Mouse (Mus musculus) c-Kit-positive CD71-positive TER-119-positive erythroid progenitor cells, embryonic 14.5 days (primary cell): Measurements from ENCODE around the gene Tubb2a.

ENCODE experiments used
- DNase-seq: peaks from one replicate; pipeline ENCODE4 v3.0.0-alpha.2; 2013; ENCODE audit warnings: low spot score

The Tubb2a gene

DNA sequence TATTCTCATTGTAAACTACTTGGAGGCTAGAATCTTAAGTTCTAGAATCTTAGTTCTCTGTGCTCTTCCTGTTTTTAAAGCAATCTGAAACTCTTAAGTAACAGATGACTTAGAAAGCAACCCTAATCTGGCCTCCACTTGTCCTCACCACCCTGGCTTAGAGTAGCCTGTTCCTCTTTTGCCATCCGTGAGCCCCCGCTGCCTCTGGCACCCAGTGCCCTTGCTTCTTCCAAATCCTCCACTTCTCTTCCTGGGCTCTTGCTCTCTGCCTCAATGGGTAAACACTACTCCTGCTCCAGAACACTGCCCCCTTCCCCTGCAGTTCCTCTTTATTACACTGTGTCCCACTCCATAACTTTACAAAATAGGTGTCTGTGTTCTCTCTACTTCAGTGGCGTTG, 26.1 kb downstream of the Tubb2a start:
- no peak for DNase-seq

DNA sequence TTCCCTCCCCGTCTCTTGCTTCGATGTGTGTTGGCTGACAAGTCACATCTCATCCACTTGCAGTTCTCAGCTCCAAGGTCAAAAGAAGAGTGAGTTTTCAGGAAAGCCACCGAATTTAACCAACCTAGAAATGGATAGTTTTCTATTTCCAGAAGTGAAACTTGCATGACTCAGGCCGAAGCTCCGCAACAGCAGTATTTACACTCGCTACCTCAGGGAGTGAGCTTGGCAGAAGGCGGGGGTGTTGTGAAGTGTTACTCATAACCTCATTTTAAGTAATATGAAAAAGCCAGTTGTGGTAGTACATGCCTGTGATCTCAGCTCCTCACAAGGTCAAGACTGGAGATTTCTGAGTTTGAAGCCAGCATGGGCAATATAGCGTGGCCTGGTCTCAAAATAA, 27.3 kb downstream of the Tubb2a start:
- DNase-seq, result no peak

DNA sequence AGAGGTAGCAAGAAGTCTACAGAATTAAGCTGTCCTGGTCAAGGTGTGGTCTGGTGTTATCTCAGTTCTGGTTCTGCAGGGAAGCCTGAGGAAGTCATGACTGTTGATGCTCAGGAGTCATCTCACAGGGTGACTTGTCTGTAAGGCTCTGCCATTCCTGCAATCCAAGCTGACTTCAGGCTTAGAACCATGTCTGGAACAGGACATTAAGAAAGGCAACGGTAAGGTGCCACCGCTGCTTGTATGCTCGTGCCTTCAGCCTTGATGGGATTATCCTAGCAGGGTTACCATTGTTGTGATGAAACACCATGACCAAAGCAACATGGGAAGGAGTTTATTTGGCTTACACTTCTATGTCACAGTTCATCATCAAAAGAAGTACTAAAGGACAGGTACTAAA, 30.3 kb downstream of the Tubb2a start:
- DNase-seq, result no peak

DNA sequence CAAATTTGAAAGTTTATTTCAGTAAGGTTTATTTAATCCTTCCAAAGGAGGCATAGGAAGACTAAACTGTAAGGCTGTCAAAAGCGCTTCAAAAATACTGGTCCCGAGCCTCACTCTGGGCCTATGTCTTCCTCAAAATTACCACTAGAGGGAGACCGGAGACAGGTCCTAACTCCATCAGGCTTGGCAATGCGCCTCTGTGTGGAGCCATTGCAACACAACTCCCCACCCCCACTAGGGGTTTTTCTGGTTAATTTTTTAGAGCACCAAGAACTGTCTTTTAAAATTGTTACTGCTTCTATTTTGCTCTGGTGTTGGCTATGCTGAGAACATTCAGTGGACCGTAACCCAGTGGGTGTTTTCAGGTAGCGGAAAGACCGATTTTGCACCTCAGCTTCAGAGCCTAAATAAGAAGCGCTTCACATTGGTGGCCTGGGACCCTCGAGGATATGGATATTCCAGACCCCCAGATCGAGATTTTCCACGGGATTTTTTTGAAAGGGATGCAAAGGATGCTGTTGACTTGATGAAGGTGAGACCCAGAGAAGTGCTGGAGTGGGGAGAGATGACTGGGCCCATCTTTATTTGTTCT, 31.3 kb downstream of the Tubb2a start:
- peak; percentile 67 for DNase-seq

DNA sequence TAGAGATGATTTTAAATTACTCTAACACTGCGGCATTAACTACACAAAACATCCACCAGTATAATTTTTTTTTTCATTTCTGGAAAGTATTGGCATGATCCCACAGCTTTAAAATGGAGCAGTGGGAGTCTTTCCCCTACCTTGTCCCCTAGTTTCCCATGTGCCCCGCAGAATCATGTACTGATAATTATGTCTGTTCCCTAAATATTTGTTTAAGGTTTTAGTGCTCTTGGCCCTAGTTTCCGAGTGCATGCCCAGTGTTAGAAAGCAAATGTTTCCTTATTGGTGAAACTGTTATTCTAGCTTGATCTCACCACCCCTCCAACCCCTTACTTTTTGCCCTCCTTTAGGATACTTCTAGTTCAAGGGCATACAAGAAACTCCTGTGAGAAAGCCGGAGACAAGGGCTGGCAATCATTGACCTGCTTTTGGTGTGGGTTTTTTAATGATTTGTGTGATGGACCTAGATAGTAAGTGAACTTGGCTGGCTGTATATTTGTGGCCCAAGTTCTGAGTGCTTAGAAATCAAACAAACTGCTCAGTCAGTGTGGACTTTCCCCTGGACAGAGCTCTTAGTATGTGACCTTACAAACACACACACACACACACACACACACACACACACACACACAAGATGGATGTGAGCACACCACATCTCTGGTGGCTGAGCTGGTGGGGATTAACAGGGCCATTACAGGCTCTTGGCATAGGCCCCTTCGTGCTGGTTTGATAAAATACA, 32.1 kb downstream of the Tubb2a start:
- no peak for DNase-seq

DNA sequence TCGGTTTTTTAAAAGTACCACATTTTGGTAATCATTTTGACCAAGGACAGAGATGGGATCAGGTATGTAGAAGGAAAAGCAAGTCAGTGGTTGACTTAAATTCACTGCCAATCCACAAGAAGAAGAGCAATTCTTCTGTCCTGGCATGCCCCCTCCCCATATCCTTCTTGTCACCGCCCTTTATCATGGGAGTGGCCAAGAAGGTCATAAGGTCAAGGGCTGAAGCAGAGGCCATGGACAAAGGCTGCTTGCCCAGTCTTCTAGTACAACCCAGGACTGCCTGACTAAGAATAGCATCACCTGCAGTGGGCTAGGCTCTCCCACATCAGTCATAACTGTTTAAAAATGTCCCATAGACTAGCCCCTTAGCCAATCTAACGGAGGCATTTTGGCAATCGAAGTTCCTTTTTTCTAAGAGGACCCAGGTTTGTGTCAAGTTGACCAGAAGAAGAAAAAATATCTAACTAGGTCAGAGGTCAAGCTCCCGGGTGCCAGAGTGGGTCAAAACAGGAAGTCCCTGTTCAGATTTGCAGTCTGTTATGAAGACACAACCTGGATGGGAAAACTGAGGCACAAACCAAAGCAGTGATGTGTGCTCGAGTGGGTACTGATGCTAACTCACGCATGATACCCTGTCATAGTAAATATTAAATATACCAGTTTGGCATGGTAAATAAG, 34.0 kb downstream of the Tubb2a start:
- DNase-seq, result no peak

DNA sequence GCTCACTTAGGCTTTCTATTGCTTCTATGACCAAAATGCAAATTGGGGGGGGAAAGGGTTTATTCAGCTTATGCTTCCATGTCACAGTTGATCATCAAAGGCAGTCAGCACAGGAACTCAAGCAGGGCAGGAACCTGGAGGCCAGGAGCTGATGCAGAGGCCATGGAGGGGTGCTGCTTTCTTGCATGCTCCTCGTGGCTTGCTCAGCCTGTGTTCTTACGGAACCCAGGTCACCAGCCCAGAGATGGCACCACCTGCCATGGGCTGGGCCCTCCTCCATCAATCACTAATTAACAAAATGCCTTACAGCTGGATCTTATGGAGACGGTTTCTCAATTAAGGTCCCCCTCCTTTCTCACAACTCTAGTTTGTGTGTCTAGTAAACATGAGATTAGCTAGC, 37.7 kb downstream of the Tubb2a start:
- DNase-seq, result no peak

DNA sequence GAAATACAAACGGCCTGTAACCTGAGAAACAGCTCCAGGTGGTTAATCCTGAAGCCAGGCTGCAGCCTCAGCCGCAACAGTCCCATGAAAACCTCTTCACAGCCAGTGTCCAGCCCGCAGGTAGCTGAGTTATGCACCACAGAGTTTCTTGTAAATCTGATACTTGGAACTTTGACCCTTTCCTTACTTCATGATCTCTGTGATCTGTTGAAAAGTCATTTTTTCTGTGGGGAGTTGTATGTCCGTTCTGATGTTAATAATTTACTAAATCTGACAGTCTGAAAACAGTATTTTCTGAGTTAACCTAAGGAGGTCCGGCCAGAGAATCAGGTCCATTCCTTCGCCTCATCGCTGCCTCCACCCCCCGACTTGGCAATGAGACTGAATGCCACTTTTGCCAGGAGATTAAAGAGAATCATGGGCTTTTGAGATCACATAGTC, 38.9 kb downstream of the Tubb2a start:
- DNase-seq, result no peak

DNA sequence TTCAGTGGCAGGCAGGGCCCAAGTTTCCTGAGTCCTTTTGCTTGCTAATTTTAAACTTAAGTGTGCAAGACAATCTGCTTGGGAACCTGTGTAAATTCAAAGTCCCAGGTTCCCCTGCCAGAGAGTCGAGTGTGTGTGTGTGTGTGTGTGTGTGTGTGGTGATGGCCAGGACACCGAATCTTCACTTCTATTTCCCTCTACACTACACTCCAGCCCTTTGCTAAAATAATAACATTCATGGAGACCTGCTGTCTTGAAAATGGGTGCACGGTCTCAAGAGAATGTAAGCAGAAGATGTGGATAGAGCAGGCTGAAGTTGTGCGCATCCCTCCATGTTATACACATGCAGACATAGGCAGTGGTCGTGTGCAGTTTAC, 39.8 kb downstream of the Tubb2a start:
- DNase-seq, result peak; percentile 10

DNA sequence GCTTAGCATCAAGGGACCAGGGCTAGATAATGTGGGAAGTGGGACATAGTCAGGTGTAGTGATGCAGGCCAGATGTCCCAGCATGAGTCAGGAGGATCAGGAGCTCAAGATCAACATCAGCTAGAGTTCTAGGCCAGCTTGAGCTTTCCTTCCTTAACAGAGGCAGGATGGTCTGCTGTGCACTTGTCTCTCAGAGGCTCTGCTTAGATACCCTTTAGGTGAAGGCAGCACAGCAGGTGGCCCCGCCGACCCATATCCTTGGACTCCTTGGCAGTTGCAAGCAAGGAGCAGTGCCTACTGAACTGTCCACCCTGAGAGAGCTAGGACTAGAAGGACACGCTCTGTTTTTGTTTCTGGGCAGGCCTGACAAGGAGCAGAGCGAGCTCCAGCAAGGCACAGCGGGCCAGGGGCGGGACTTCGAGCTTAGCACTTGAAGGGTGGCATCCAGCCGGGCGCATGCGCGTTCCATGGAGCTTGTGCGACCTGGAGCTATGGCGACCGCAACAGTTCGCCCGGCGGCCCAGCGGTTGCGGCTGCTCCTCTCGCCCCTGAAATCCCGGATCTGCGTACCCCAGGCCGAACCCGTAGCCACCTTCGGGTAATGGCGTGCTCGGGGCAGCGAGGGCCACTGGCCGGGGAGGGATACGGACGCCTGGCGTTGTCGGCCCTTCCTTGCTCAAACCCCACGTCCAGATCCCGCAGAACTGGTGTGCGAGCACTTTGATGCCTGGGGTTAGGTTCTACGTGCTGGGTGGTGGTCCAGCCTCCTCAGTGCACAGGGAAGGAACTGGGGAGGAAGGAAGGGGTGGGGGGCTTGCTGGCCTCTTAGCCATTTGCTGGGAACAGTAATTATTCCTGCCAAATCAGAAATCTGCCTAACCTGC, 40.4 kb downstream of the Tubb2a start, which contains the start of gene Bphl:
TSS of gene Bphl (plus strand) at position 426 of the 884 bp plus-strand sequence.
- DNase-seq, result peak; percentile 91

DNA sequence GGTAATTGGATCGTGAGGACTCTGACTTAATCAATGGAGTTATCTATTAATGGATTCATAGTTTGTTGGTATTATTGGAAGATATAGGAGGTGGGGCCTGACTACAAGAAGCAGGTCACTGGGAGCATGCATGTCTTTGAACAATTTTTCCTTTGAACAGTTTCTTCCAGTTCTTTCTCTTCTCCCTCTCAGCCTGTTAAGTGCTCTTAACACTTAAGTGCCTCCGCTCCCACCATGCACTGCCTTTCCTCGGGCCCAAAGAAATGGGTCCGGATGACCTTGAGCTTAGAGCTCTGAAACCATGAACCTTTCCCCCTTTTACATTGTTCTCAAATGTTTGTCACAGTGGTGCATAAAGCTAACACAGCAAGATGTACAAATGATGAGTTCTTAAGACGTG, 41.1 kb downstream of the Tubb2a start:
- DNase-seq, result no peak

DNA sequence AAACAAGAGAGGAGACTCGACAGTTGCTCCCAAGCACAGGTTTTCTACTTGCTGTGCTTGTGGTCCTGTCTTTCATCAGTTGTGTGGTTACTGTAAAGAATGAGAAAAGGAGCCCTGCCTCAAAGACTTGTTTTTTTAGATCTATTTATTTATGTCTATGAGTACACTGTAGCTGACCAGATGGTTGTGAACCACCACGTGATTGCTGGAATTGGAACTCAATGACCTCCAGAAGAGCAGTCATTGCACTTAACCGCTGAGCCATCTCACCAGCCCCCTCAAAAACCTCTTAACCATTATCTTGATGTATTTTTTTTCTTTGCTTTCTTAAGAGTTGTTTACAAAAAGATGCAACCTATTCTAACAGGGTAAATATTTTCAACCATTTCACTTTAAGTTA, 42.4 kb downstream of the Tubb2a start:
- no peak for DNase-seq

DNA sequence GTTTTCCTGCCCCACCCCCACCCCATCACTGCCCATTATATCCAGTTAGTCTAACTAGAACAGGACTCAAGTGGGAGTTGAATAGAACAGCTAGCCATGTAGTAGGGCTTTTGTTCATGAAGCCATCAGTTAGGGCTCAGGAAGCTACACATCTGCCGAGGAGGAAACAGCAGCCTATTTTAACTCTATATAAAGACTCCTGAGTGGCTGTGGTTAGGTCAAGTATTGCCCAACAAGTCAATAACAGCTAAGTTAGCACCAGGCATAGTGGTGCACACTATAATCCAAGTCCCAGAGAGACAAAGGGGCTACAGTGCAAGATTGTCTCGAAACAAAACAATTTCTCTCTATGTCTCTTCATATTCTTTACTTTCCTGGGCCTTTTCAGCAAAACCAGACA, 45.8 kb downstream of the Tubb2a start:
- DNase-seq, result no peak
